Mouse (Mus musculus): ENCODE measurements at regions not wholly inside any gene's neighbourhood (a gene's known extent, or its start where the extent isn't known, plus 50 kb on each side); places are given as distances from the start of the nearest gene placed in this dataset.

DNA sequence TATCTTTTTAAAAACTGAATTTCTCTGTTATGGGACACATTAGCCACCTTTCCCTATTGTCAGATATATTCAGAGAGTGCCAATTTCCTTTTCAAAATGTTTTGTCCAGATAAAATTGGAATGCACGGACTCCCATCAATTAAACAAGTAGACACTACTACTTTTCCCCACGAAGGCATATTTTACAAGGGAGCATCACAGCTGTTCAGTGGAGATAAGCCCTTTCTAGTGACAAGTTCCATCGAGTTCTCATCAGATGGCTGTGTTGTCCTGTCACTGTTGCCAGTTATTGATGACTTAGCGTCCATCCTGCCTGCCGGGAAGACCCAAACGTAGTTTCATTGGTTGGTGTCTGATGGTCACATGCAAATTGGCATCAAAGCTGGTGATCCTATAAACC lies 461.2 kb upstream of the Got2 start:
- DNase-seq (ENCODE audit: low spot score in 2 of 2) = no peak

DNA sequence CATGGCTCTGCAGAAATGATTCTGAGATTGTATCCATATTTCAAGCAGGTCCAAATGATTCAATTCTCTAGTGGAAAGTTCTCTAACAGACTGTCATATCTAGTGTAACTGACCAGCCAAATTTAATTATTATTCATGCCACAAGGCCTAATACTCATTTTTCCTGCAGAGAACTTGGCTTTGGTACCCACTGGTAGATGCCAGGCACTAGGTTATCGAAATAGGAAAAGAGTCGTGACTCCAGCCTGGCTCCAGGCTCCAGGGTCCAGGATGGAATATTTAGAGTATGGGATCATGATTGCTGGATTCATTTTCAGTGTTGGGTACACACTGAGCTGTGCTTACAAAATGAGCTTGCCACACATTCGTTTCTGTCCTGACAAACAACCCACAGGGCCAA lies 452.4 kb upstream of the Got2 start:
- DNase-seq (ENCODE audit: low spot score in 2 of 2) = no peak

GRCm38 (mm10) chr8:96318367-96318766 lies 430.0 kb upstream of the Got2 start:
- DNase-seq (ENCODE audit: low spot score in 2 of 2) = no peak

GRCm38 (mm10) chr8:96308989-96309718 lies 420.8 kb upstream of the Got2 start:
- DNase-seq (ENCODE audit: low spot score in 2 of 2) = no peak

DNA sequence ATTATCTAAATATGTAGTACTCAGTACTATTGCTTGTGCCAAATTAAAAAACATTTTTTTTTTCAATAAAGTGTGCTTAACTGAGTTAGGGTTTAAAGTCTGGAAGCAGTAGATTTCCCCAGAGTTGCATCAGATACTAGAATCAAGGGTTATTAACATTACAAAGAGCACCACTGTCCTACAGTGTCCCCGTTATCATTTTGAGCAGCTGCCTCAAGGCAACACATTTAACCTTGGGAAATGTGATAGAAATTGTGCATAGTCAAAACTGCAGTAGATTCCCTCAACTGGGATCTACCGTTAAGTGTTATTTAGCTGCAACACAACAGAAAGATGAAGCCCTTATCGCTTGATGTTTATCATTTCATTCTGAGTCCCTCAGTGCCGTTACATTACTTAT lies 408.3 kb upstream of the Got2 start:
- DNase-seq (ENCODE audit: low spot score in 2 of 2) = no peak

GRCm38 (mm10) chr8:96290740-96291139 lies 402.4 kb upstream of the Got2 start:
- DNase-seq (ENCODE audit: low spot score in 2 of 2) = no peak

DNA sequence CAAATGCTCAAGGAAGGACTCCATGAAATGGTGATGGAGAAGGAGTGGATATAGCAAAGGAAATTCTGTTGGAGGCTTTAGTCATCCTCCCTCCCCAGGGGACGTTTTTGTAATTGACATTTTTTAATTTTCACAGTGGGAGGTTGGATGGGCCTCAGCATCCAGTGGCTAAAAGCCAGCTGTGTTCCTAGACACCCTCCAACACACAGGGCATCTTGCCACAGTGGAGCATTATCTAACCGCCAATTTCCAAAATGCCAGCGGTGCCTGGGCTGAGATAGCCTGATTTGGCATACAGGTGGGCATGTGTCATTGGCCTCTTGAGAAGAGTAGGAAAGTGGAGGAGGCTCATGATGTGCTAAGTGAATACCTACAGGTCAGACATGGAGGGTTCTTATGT lies 401.2 kb upstream of the Got2 start:
- DNase-seq (ENCODE audit: low spot score in 2 of 2) = no peak

- no peak for DNase-seq (ENCODE audit: low spot score in 2 of 2)
Measured at GRCm38 (mm10) chr8:96288525-96288924, 400.2 kb upstream of the Got2 start.

GRCm38 (mm10) chr8:96277479-96278138 lies 389.3 kb upstream of the Got2 start:
- DNase-seq (ENCODE audit: low spot score in 2 of 2) = no peak

DNA sequence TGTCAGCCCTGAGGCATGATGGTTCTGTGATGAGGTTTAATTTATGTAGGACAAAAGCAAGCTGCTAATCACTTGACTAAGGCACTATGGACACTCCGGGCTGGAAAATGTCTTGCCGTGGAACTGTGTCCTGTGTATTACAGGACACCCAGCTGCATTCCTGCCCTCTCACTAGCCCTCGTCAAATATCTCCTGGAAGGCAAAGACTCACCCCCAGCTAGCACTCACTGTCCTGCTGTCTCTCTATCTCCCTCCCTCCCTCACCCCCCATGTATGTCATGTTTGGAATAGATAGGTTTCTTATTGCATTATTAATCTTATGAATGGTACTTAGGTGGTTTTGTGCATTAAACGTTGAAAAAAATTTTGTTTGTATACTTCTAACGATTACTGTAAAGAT lies 388.7 kb upstream of the Got2 start:
- DNase-seq (ENCODE audit: low spot score in 2 of 2) = no peak

- no peak for DNase-seq (ENCODE audit: low spot score in 2 of 2)
Measured at GRCm38 (mm10) chr8:96256294-96256693, 367.9 kb upstream of the Got2 start.

DNA sequence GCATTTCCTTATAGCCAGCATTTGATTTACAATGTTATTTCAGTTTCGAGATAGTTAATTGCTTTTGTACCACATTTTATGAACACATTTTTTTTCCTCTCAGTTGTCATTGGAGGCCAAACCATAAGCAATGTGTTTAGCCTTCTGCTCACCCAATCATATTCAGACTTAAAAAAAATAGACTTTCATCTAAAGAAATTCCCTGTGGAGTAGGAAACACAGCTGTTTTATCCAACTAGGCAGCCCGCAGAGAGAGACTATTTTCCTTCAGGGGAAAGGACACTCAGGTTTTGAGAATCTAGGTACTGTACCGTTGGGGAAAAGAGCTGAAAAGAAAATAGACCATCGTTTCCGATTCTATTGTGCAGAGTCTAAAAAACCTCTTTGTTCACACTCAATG lies 367.5 kb upstream of the Got2 start:
- no peak for DNase-seq (ENCODE audit: low spot score in 2 of 2)

GRCm38 (mm10) chr8:96246017-96246416 lies 357.7 kb upstream of the Got2 start:
- no peak for DNase-seq (ENCODE audit: low spot score in 2 of 2)

DNA sequence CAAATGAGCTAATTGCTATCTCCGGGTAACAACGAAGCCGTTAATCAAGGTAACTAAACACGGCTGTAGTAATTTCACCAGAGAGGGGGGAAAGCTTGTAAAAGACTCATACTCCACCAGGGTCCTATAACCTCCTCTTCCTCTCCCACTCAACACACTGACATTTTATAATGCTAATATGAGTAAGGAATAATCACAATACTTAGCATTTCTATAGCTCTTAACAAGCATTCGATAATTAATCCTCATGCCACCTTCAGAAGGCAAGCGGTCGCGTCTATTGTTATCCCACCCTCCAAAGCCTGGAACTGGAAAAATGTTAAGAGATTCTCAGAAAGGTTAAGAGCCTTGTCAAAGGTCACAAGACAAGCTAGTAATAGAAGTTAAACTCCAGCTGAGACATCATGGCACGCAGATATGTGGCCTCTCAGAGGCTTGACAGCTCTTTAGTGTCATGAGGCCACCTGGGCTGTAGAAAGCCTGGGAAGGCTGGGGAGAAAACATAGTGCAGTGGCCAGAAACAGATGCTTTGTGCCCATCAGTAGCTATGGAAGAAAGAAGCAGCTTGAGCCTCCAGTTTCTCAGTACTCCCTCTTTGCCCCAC lies 356.3 kb upstream of the Got2 start:
- DNase-seq (ENCODE audit: low spot score in 2 of 2) = no peak

DNA sequence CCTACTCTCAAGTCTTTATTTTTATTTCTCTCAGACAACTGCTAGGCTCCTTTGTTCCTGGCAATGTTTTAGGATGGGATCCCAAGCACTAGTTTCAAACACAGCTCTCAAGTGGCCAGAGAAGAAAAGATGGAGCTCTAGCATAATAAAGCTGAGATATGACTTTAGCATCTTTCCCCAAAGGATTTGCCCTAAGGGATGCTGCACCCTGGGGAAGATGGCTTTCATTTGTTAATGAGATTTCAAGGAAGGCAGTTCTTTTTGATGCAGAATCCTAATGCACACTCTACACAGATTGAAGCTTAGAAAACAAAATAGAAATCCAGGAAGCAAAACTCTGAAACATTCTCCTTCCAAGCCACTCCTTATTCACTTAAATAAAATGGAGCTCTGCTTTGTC lies 350.1 kb upstream of the Got2 start:
- no peak for DNase-seq (ENCODE audit: low spot score in 2 of 2)

DNA sequence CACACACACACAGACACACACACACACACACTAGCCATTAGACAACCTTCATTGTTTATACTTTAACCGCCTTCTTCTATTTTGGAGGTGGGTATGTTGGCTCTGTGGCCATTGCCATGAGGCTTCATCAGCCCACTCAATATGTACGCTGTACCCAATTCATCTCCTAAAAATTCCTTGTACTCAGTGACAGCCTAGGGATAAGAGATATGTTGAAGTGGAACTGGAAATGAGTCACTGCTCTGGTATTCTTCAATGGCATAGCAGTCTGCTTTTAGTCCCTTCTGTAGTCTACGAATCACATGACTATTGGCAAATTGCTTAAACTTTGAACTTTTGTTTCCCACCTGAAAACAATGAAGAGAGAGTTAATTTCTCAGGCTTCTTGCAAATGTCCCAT lies 349.6 kb upstream of the Got2 start:
- no peak for DNase-seq (ENCODE audit: low spot score in 2 of 2)

DNA sequence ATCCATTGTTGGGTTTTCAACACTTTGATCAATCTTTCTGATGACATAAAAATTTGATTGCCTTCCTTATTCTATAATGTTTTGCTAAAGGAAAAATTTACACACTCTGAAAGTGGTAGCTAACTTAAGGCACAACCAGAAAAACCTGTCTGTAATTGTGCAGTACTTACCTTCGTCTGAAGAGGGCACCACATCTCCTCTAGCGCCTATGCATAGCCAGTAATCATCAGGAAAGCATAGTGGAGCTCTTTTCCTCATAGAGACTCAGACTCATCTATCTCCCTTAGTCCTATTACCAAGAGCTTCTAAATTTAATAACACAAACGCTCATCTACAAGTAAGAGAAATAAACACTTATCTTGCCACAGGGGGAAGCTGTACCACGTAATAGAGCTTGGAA lies 342.1 kb upstream of the Got2 start:
- peak in 1 of 2 experiments; percentile 59 for DNase-seq (ENCODE audit: low spot score in 2 of 2)
